Mouse (Mus musculus) CD8-positive naive resting alpha-beta T cell, adult 57 days (primary cell): ENCODE measurements around the gene Gm44596. TPM values are rescaled to one million over a fixed set of nuclear protein-coding genes. Genes with fewer than 3 reads are reported as not detected.

Experiments used
- total RNA-seq: library from RNA; stranded (reverse); gene quantifications from one replicate; pipeline ENCODE4 v1.2.4, GENCODE M21; 2023

The Gm44596 gene
- not detected for total RNA-seq

DNA sequence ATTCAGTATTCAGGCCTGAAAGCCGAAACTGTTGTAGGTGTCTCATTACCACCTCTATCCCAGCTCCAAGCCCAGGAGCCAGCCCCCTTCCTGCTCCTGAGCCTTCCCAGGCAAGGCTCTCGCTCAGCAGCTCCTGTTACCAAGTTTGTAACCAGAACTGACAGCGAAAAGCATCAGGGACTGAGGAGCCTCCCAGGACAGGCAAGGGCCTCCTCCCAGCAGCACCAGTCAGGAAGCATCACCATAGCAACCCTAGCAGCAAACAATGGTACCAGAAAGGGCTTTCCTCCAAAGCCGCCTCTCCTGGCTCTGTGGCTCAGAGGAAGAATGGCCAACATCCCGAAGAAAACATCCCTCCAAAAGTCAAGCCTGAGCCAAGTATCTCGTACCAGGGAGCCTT lies at the start of gene Gm44596, which contains the start of gene Tex52:
TSS of gene Gm44596 (plus strand) at position 312 of the 400 bp plus-strand sequence.
TSS of gene Tex52 (plus strand) at position 265 of the 400 bp plus-strand sequence.

DNA sequence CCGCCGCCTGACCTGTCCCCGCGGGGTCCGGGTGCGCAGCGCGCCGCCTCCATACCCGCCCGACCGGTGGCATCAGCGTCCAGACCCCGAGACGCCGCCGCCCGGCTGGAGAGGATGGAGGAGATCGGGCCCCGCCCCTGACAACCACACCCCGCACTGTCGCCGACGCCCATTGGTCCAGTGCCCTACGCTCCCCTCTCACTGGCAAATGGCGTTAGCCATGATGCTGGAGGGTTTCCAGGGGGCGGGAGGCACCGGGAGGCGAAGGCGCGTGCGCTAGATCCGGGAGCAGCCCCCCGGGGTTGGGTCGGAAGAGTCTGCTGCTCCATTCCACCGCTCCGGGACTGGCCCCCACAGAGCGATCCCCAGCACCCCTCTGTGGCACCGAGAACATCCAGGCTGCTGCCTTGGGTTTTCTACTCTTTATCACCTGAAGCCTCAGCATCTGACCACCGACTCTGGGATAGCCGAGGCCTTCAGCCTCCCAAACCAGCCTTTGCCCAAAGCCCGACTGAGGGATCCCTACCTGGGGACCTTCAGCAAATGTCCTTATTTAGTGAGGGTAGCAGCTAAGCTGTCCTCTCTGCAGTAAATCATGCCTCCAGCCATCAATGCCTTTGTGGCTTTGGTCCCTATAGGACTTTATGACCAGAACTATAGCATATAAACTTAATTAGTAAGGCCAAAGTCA lies 19.4 kb upstream of the Gm44596 start, which contains the start of gene Tulp3:
TSS of gene Tulp3 (minus strand) at position 126 of the 691 bp plus-strand sequence.

DNA sequence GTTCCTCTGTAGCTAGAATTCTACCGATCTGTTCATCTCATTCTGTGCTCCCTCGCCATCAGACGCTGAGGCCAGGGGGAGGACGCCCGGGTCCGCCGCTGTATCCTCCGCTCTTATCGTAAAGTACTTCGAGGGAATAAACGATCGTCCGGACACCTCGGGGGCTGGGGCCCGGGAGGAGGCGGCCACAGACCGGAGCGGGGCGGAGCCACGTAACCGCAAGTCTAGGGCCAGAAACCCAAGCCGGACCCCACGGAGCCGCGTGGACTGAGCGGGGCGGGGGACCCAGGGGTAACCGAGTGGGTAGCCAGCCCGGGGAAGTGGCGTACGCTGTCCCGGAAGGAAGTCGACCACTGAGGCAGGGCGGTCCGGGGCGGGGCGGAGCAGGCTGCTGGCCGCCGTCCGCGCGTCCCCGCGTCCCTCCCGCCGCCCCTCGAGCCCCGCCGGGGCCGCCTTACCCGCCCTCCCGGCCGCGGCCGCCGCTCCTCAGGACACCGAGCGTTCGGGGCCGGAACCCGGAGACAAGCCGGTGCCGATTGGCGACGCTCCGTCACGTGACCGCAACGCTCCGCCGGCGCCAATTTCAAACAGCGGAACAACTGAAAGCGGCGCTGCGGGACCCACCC lies 12.8 kb upstream of the Gm44596 start, which contains the start of the genes Rhno1 and Foxm1:
TSS of gene Rhno1 (minus strand) at position 531 of the 626 bp plus-strand sequence.
TSS of gene Foxm1 (plus strand) at position 587 of the 626 bp plus-strand sequence.

DNA sequence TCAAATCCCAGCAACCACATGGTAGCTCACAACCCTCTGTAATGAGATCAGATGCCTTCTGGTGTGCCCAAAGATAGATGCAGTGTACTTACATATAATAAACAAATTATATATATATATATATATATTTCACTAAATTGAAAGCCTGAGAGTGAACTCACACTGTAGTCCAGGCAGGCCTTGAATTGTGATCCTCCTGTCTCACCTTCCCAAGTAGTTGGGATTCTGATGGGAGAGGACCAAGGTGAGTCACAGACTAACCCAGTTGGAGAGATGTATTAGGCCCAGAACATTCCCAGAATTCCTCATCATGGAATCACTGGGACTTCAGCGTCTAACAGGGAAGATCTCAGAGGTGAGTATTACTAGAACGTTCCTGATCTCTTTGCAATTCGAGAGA lies 23.7 kb downstream of the Gm44596 start, which contains the start of gene Nrip2:
TSS of gene Nrip2 (plus strand) at position 301 of the 400 bp plus-strand sequence.

DNA sequence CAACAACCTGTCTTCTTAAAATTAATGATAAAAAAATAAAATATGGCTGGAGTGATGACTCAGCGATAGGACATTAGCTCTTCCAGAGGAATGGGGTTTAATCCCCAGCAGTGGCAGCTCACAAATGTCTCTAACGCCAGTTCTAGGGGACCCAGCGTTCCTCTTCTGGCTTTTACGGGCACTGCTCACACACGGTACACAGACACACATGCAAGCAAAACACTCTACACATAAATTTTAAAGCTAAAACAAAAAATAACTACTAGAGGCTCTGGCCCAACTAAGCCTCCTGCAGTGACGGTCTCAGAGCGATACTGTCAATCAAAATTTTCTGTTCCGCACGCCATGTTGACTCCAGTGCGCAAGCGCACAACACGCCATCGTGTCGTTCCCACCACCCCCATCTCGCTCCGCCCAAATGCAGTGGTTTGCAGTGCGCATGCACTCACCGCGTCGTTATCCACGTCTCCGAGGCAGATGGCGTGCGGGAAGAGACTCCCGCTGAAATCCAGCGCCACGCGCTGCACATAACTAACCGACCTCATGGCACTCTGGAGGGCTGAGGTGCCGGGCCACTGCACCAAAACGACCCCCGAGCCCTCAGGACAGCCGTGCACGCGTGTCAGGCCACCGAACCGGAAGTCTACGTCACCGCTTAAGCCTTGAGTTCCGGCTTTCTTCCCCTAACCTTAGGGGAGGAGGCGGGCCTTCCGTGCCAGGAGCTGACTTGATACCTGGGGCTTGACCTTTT lies 49.1 kb downstream of the Gm44596 start, which contains the start of gene Itfg2:
TSS of gene Itfg2 (minus strand) at position 663 of the 751 bp plus-strand sequence.

DNA sequence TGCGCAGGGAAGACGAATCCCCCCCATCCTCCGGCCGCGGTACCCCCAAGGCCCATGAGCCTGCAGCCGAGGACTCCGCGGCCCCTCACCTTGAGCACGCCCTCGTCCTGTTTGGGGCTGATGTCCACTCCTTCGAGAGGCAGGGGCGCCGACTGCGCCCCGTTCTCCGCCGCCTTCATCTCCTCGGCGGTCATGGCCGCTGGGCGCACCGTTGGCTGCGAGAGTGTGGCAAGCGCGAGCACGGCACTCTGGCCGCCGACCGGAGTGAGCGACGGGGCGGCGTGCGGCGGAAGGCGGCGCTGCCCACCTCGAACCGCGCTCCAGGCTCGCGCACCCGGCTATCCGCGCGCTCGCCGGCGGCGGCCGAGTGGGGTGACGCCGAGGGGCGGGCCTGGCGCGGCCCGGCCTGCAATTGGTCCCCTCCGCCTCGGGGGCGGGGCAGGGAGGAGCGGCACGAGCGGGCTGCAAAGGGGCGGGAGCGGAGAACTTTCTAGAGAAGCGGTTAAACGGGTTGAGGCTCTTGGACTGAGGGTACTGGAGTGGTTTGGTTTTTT lies 63.1 kb downstream of the Gm44596 start, which contains the start of gene Fkbp4:
TSS of gene Fkbp4 (minus strand) at position 361 of the 554 bp plus-strand sequence.

Other genes starting within 250 kb of the Gm44596 start
- gene Tspan9, start 231.9 kb upstream of the Gm44596 start, total RNA-seq: 12.2 TPM
- not detected for gene Tead4, start 74.7 kb upstream of the Gm44596 start, total RNA-seq
- 10.3 TPM for gene Tulp3, start 19.7 kb upstream of the Gm44596 start, total RNA-seq
- gene Rhno1, start 12.6 kb upstream of the Gm44596 start, total RNA-seq: 41.6 TPM
- 7.1 TPM for gene Foxm1, start 12.5 kb upstream of the Gm44596 start, total RNA-seq
- gene Tex52, start within 50 bp of the Gm44596 start, total RNA-seq: not detected
- gene Nrip2, start 23.8 kb downstream of the Gm44596 start, total RNA-seq: not detected
- gene Itfg2, start 49.4 kb downstream of the Gm44596 start, total RNA-seq: 59.7 TPM
- gene Fkbp4, start 63.2 kb downstream of the Gm44596 start, total RNA-seq: 89.4 TPM
- gene Pzp, start 151.2 kb downstream of the Gm44596 start, total RNA-seq: not detected
- not detected for gene A2ml1, start 206.1 kb downstream of the Gm44596 start, total RNA-seq
- not detected for gene Klrb1a, start 248.0 kb downstream of the Gm44596 start, total RNA-seq